Mouse (Mus musculus) adrenal gland, postnatal 14 days (tissue): ENCODE measurements at regions not wholly inside any gene's neighbourhood (a gene's known extent, or its start where the extent isn't known, plus 50 kb on each side); places are given as distances from the start of the nearest gene placed in this dataset.
"Not testable (repeated sequence)": the region's sequence is repeated elsewhere in the genome, so short reads cannot be mapped to it uniquely, and the experiment has no call there.

Experiments
- DNase-seq: peaks from one replicate; pipeline ENCODE4 v3.0.0; 2021; ENCODE audit warnings: mixed read lengths

- no peak for DNase-seq
These were observed 162.5 kb upstream of the Zranb2 start for GRCm38 (mm10) chr3:157371509-157371908.

- DNase-seq = no peak
These were observed 160.6 kb upstream of the Zranb2 start for GRCm38 (mm10) chr3:157373333-157373732.

- no peak for DNase-seq
These were observed 159.8 kb upstream of the Zranb2 start for GRCm38 (mm10) chr3:157374178-157374577.

- no peak for DNase-seq
These were observed 156.4 kb upstream of the Zranb2 start for GRCm38 (mm10) chr3:157377531-157377930.

GRCm38 (mm10) chr3:157378127-157378526, 155.8 kb upstream of the Zranb2 start:
- no peak for DNase-seq

- DNase-seq = no peak
These were observed 142.1 kb upstream of the Zranb2 start for GRCm38 (mm10) chr3:157391835-157392234.

GRCm38 (mm10) chr3:157393903-157394302, 140.1 kb upstream of the Zranb2 start:
- no peak for DNase-seq

- DNase-seq = no peak
These were observed 134.1 kb upstream of the Zranb2 start for GRCm38 (mm10) chr3:157399909-157400308.

- DNase-seq = no peak
These were observed 129.9 kb upstream of the Zranb2 start for GRCm38 (mm10) chr3:157404054-157404453.

- DNase-seq = not testable (repeated sequence)
These were observed 110.5 kb upstream of the Zranb2 start for GRCm38 (mm10) chr3:157423447-157423846.

- DNase-seq = no peak
These were observed 107.2 kb upstream of the Zranb2 start for GRCm38 (mm10) chr3:157426720-157427119.

- DNase-seq = peak; percentile 11
These were observed 84.2 kb upstream of the Zranb2 start for GRCm38 (mm10) chr3:157449794-157450193.

- DNase-seq = no peak
These were observed 62.4 kb upstream of the Zranb2 start for GRCm38 (mm10) chr3:157471600-157471999.

GRCm38 (mm10) chr3:157472674-157473073, 61.3 kb upstream of the Zranb2 start:
- DNase-seq = no peak

- no peak for DNase-seq
These were observed 56.2 kb upstream of the Zranb2 start for GRCm38 (mm10) chr3:157477731-157478130.
